Mouse (Mus musculus) CD4-positive, CD25-positive, alpha-beta regulatory T cell (primary cell): ENCODE data around the gene Olfr65. TPM values are rescaled to one million over a fixed set of nuclear protein-coding genes. Genes with fewer than 3 reads are reported as not detected.

Experiments
- polyA plus RNA-seq: library from polyadenylated mRNA; unstranded; fragments of 100-300 nt; shearing (Covaris generic); gene quantifications from one replicate; pipeline ENCODE4 v1.2.1, GENCODE M21; 2017

Olfr65 gene
- not detected for polyA plus RNA-seq

GRCm38 (mm10) chr7:103903187-103903586 lies at the start of gene Olfr65:
Gene Olfr65 (plus strand): TSS chr7:103903487.

GRCm38 (mm10) chr7:103886152-103886551 lies 17.1 kb upstream of the Olfr65 start, which contains the start of gene Olfr66:
Gene Olfr66 (minus strand): TSS chr7:103886252.

GRCm38 (mm10) chr7:103894385-103894784 lies 8.9 kb upstream of the Olfr65 start, which contains the start of gene Olfr64:
Gene Olfr64 (minus strand): TSS chr7:103894485.

GRCm38 (mm10) chr7:103928525-103928924 lies 25.2 kb downstream of the Olfr65 start, which contains the start of gene Olfr631:
Gene Olfr631 (plus strand): TSS chr7:103928825.

DNA sequence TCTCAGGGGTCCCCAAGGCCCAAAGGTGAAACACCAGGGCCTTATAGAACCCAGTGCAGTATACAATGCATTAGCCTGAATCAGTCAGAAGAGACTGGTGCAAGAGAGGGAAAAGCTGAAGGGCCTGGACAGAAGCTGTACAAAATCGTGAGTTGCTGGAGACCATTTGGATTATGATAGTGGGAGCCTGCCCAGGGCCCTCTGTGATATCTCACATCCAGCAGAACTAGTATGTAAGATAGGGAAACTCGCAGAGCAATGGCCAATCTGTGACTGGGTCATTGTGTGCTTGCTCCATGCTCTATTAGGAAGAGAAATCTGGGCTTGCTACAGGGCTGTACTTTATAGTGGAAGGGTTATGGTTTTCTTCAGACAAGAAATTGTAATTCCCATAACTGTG lies 31.0 kb downstream of the Olfr65 start, which contains the start of gene Olfr632:
Olfr632 (plus strand) TSS at position 84 of the 400 bp plus-strand sequence.

GRCm38 (mm10) chr7:103944137-103944536 lies 40.9 kb downstream of the Olfr65 start, which contains the start of gene Olfr633:
Gene Olfr633 (plus strand): TSS chr7:103944437.

Other genes with a start within 250 kb of the Olfr65 start
- gene Olfr623, start 239.8 kb upstream of the Olfr65 start, polyA plus RNA-seq = not detected
- 0.02 TPM for gene Olfr624, start 232.3 kb upstream of the Olfr65 start, polyA plus RNA-seq
- gene Olfr625-ps1, start 220.8 kb upstream of the Olfr65 start, polyA plus RNA-seq = not detected
- gene Olfr243, start 188.8 kb upstream of the Olfr65 start, polyA plus RNA-seq = not detected
- gene Olfr628, start 173.1 kb upstream of the Olfr65 start, polyA plus RNA-seq = not detected
- gene Olfr629, start 158.5 kb upstream of the Olfr65 start, polyA plus RNA-seq = not detected
- not detected for gene Olfr630, start 146.2 kb upstream of the Olfr65 start, polyA plus RNA-seq
- gene Olfr69, start 131.9 kb upstream of the Olfr65 start, polyA plus RNA-seq = 0.08 TPM
- not detected for gene Olfr68, start 123.8 kb upstream of the Olfr65 start, polyA plus RNA-seq
- gene Olfr67, start 111.7 kb upstream of the Olfr65 start, polyA plus RNA-seq = 0.05 TPM
- 32.1 TPM for gene Hbb-bt, start 89.5 kb upstream of the Olfr65 start, polyA plus RNA-seq
- 155 TPM for gene Hbb-bs, start 75.4 kb upstream of the Olfr65 start, polyA plus RNA-seq
- not detected for gene Hbb-bh2, start 63.0 kb upstream of the Olfr65 start, polyA plus RNA-seq
- gene Hbb-bh1, start 60.3 kb upstream of the Olfr65 start, polyA plus RNA-seq = not detected
- gene Hbb-y, start 50.3 kb upstream of the Olfr65 start, polyA plus RNA-seq = not detected
- not detected for gene Olfr66, start 17.2 kb upstream of the Olfr65 start, polyA plus RNA-seq
- 0.07 TPM for gene Olfr64, start 9.0 kb upstream of the Olfr65 start, polyA plus RNA-seq
- gene Olfr631, start 25.3 kb downstream of the Olfr65 start, polyA plus RNA-seq = not detected
- gene Olfr632, start 30.9 kb downstream of the Olfr65 start, polyA plus RNA-seq = not detected
- not detected for gene Olfr633, start 41.0 kb downstream of the Olfr65 start, polyA plus RNA-seq
- 0.02 TPM for gene Olfr635, start 67.7 kb downstream of the Olfr65 start, polyA plus RNA-seq
- gene Olfr638, start 95.3 kb downstream of the Olfr65 start, polyA plus RNA-seq = not detected
- 0.02 TPM for gene Olfr639, start 113.8 kb downstream of the Olfr65 start, polyA plus RNA-seq
- gene Olfr640, start 122.1 kb downstream of the Olfr65 start, polyA plus RNA-seq = not detected
- not detected for gene Olfr641, start 132.0 kb downstream of the Olfr65 start, polyA plus RNA-seq
- not detected for gene Olfr642, start 149.2 kb downstream of the Olfr65 start, polyA plus RNA-seq
- not detected for gene 4930516K23Rik, start 158.0 kb downstream of the Olfr65 start, polyA plus RNA-seq
- gene Olfr644, start 168.4 kb downstream of the Olfr65 start, polyA plus RNA-seq = not detected
- gene Olfr645, start 182.0 kb downstream of the Olfr65 start, polyA plus RNA-seq = not detected
- not detected for gene Olfr646, start 201.4 kb downstream of the Olfr65 start, polyA plus RNA-seq
- gene Ubqln5, start 226.3 kb downstream of the Olfr65 start, polyA plus RNA-seq = not detected
- not detected for gene Olfr643, start 233.9 kb downstream of the Olfr65 start, polyA plus RNA-seq
- gene Ubqln3, start 239.8 kb downstream of the Olfr65 start, polyA plus RNA-seq = not detected
- not detected for gene Ubqlnl, start 247.1 kb downstream of the Olfr65 start, polyA plus RNA-seq